Mouse (Mus musculus): Measurements from ENCODE around the gene Disp2. TPM values are rescaled to one million over a fixed set of nuclear protein-coding genes. Genes with fewer than 3 reads are reported as not detected.

The Disp2 gene
- 71.6 and 73.5 TPM in 2 replicates for polyA plus RNA-seq (2015; fragmentation: Nextera tagmentation; extraction: Ambion mirVana)

GRCm38 (mm10) chr2:118779504-118780480 is at the start of gene Disp2:
Gene Disp2 (plus strand): TSS chr2:118779719.
- peak within 1 kb of the TSS; percentile 63 for H3K4me2 ChIP-seq
- peak within 1 kb of the TSS; percentile 85 for H3K27ac ChIP-seq (replicated peaks)
- no peaks in the 10 kb centered on the region for H3K9me3 ChIP-seq
- 9% methylated on average over 39 of the region's 39 CpGs for WGBS
- H3K4me3 ChIP-seq: peak within 1 kb of the TSS; percentile 55
- peaks cover 36% of the 10 kb centered on the region for H3K4me1 ChIP-seq (replicated peaks)
- ATAC-seq (ENCODE audit: low FRiP score, low read depth): peak; percentile 94
- peak within 1 kb of the TSS; percentile 64 for H3K9ac ChIP-seq
- H3K36me3 ChIP-seq: no peaks in the 10 kb centered on the region
- H3K27me3 ChIP-seq: no peaks in the 10 kb centered on the region

GRCm38 (mm10) chr2:118729816-118730621 is 49.5 kb upstream of the Disp2 start:
- Histone ChIP-seq H3K36me3 (no peaks in the 10 kb centered on the region), H3K4me2 (no peak overlapping the region), H3K4me3 (no peak overlapping the region), H3K9ac (no peak overlapping the region), H3K27ac (replicated peaks) (no peak overlapping the region), H3K9me3 (no peaks in the 10 kb centered on the region), H3K4me1 (replicated peaks) (no peaks in the 10 kb centered on the region; the same call in 1 of the 2 replicates), H3K27me3 (0 out of 2 replicates have a peak, but pooled peaks cover 10% of the 10 kb centered on the region)
- 30% methylated on average over 8 of the region's 8 CpGs for WGBS
- no peak for ATAC-seq (ENCODE audit: low FRiP score, low read depth)

GRCm38 (mm10) chr2:118730622-118730915 is 49.0 kb upstream of the Disp2 start:
- H3K27me3 ChIP-seq: peaks cover 12% of the 10 kb centered on the region; the same call in 1 of the 2 replicates
- H3K36me3 ChIP-seq: no peaks in the 10 kb centered on the region
- ATAC-seq (ENCODE audit: low FRiP score, low read depth): no peak
- no peaks in the 10 kb centered on the region; the same call in 1 of the 2 replicates for H3K4me1 ChIP-seq (replicated peaks)
- WGBS: 9% methylated on average over 3 of the region's 3 CpGs
- no peak overlapping the region for H3K4me2 ChIP-seq
- H3K9me3 ChIP-seq: no peaks in the 10 kb centered on the region
- H3K27ac ChIP-seq (replicated peaks): no peak overlapping the region
- H3K4me3 ChIP-seq: no peak overlapping the region
- H3K9ac ChIP-seq: no peak overlapping the region

- Histone ChIP-seq H3K27me3 (peaks cover 12% of the 10 kb centered on the region; the same call in 1 of the 2 replicates), H3K36me3 (no peaks in the 10 kb centered on the region), H3K27ac (replicated peaks) (no peak overlapping the region), H3K4me2 (no peak overlapping the region), H3K4me1 (replicated peaks) (no peaks in the 10 kb centered on the region; the same call in 1 of the 2 replicates), H3K9me3 (no peaks in the 10 kb centered on the region), H3K9ac (no peak overlapping the region), H3K4me3 (no peak overlapping the region)
- ATAC-seq (ENCODE audit: low FRiP score, low read depth): no peak
- WGBS: 88% methylated on average over 5 of the region's 5 CpGs
These were observed 47.5 kb upstream of the Disp2 start for GRCm38 (mm10) chr2:118731981-118732380.

- 57% methylated on average over 5 of the region's 5 CpGs for whole genome bisulfite sequencing
- Histone ChIP-seq H3K9ac (no peak overlapping the region), H3K4me2 (no peak overlapping the region), H3K4me3 (no peak overlapping the region), H3K27ac (replicated peaks) (no peak overlapping the region), H3K4me1 (replicated peaks) (no peaks in the 10 kb centered on the region; the same call in 1 of the 2 replicates), H3K36me3 (no peaks in the 10 kb centered on the region), H3K27me3 (peaks cover 8% of the 10 kb centered on the region; the same call in 1 of the 2 replicates), H3K9me3 (no peaks in the 10 kb centered on the region)
- no peak for ATAC-seq (ENCODE audit: low FRiP score, low read depth)
These were observed 46.2 kb upstream of the Disp2 start for GRCm38 (mm10) chr2:118733341-118733740.

GRCm38 (mm10) chr2:118740341-118740740 is 39.2 kb upstream of the Disp2 start:
- Histone ChIP-seq H3K36me3 (no peaks in the 10 kb centered on the region), H3K4me2 (no peak overlapping the region), H3K4me3 (no peak overlapping the region), H3K9me3 (no peaks in the 10 kb centered on the region), H3K4me1 (replicated peaks) (peaks cover 17% of the 10 kb centered on the region), H3K27ac (replicated peaks) (no peak overlapping the region), H3K27me3 (peaks cover 15% of the 10 kb centered on the region; the same call in 1 of the 2 replicates), H3K9ac (no peak overlapping the region)
- 69% methylated on average over 3 of the region's 3 CpGs for WGBS
- no peak for ATAC-seq (ENCODE audit: low FRiP score, low read depth)

GRCm38 (mm10) chr2:118741183-118741582 is 38.3 kb upstream of the Disp2 start:
- Histone ChIP-seq H3K27me3 (peaks cover 13% of the 10 kb centered on the region; the same call in 1 of the 2 replicates), H3K4me2 (no peak overlapping the region), H3K4me1 (replicated peaks) (peaks cover 18% of the 10 kb centered on the region), H3K9me3 (no peaks in the 10 kb centered on the region), H3K4me3 (no peak overlapping the region), H3K27ac (replicated peaks) (no peak overlapping the region), H3K36me3 (no peaks in the 10 kb centered on the region), H3K9ac (no peak overlapping the region)
- 72% methylated on average over 9 of the region's 9 CpGs for WGBS
- no peak for ATAC-seq (ENCODE audit: low FRiP score, low read depth)

- H3K27me3 ChIP-seq: peaks cover 13% of the 10 kb centered on the region; the same call in 1 of the 2 replicates
- no peak overlapping the region for H3K9ac ChIP-seq
- ATAC-seq (ENCODE audit: low FRiP score, low read depth): no peak
- H3K9me3 ChIP-seq: no peaks in the 10 kb centered on the region
- H3K27ac ChIP-seq (replicated peaks): no peak overlapping the region
- H3K36me3 ChIP-seq: no peaks in the 10 kb centered on the region
- H3K4me3 ChIP-seq: no peak overlapping the region
- H3K4me1 ChIP-seq (replicated peaks): peaks cover 37% of the 10 kb centered on the region
- 22% methylated on average over 8 of the region's 8 CpGs for WGBS
- no peak overlapping the region for H3K4me2 ChIP-seq
These were observed 36.1 kb upstream of the Disp2 start for GRCm38 (mm10) chr2:118743261-118743943.

- WGBS: 9% methylated on average over 7 of the region's 7 CpGs
- Histone ChIP-seq H3K9ac (no peak overlapping the region), H3K4me2 (peak overlapping the region; percentile 93), H3K4me1 (replicated peaks) (peaks cover 49% of the 10 kb centered on the region), H3K9me3 (no peaks in the 10 kb centered on the region), H3K36me3 (no peaks in the 10 kb centered on the region), H3K27ac (replicated peaks) (no peak overlapping the region), H3K27me3 (peaks cover 13% of the 10 kb centered on the region; the same call in 1 of the 2 replicates), H3K4me3 (peak overlapping the region; percentile 83)
- no peak for ATAC-seq (ENCODE audit: low FRiP score, low read depth)
These were observed 34.9 kb upstream of the Disp2 start for GRCm38 (mm10) chr2:118744621-118745020.

GRCm38 (mm10) chr2:118745232-118745884 is 34.2 kb upstream of the Disp2 start, which contains the start of gene Inafm2:
Gene Inafm2 (plus strand): TSS chr2:118745758.
- peak within 1 kb of the TSS; percentile 83 for H3K4me3 ChIP-seq
- peak within 1 kb of the TSS; percentile 73 for H3K27ac ChIP-seq (replicated peaks)
- peak within 1 kb of the TSS; percentile 88 for H3K9ac ChIP-seq
- H3K9me3 ChIP-seq: no peaks in the 10 kb centered on the region
- H3K27me3 ChIP-seq: peaks cover 13% of the 10 kb centered on the region; the same call in 1 of the 2 replicates
- H3K4me1 ChIP-seq (replicated peaks): peaks cover 56% of the 10 kb centered on the region
- WGBS: under 1% methylated on average over 56 of the region's 57 CpGs
- H3K4me2 ChIP-seq: peak within 1 kb of the TSS; percentile 93
- H3K36me3 ChIP-seq: no peaks in the 10 kb centered on the region
- peak; percentile 92 for ATAC-seq (ENCODE audit: low FRiP score, low read depth)

Data from hindbrain, embryonic 15.5 days (tissue).